Comparison of ENCODE assay signal across 16 mouse cellular contexts in the genomic region with DNA sequence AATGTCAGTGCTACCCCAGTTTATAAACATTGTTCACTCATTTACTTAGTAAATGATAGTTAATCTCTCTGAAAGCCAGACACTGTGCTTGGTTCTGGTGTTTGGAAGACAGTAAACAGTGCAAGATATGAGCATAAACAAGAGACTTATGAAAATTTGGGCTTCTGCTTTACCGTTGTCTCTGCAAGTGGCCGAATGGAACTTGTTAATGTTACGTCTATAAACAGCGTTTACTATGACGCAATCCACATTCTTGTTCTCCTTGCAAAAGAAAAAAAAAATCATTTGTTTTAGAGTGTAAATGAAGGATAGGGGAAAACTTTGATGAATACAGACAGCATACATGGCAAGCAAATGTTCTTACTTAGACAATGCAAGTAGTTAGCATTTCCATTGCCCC. TPM values are rescaled to one million over a fixed set of nuclear protein-coding genes. Genes with fewer than 3 reads are reported as not detected.
DNase-seq lines count a peak whose midpoint lies in the region; ATAC-seq and TF ChIP-seq lines count a peak whose summit lies in the region.
"Had no signal": no experiment of that assay in that cellular context is flagged by ENCODE, and none has a peak within 500 bp of the region (broad histone marks: within the 10 kb centered on the region; RNA-seq: fewer than 3 reads in every experiment).

A gene (minus strand): TSS at position 212 of the 400 bp plus-strand sequence.

- no peaks in the 10 kb centered on the region for H3K36me3 ChIP-seq in C2C12 (ENCODE audit: control insufficient read depth, insufficient read depth)
- no peaks in the 10 kb centered on the region for H3K36me3 ChIP-seq in intestine, embryonic 14.5 days (ENCODE audit: control insufficient read depth, insufficient read depth, low read length)
- H3K36me3 ChIP-seq in macrophage (ENCODE audit: inconsistent target): no peaks in the 10 kb centered on the region
- H3K36me3 ChIP-seq: embryonic facial prominence, embryonic 12.5 days had no signal

- H3ac ChIP-seq in C2C12 (ENCODE audit: control insufficient read depth, insufficient read length, low read depth): no peak within 1 kb of the TSS

- H3K79me2 ChIP-seq in C2C12 (ENCODE audit: control insufficient read depth, insufficient read depth) (no peaks in the 10 kb centered on the region), macrophage (ENCODE audit: inconsistent target) (peaks cover 45% of the 10 kb centered on the region)

- peak within 1 kb of the TSS; percentile 30; the same call in 1 of the 2 replicates for H3K27ac ChIP-seq in intestine, embryonic 14.5 days (ENCODE audit: low read depth)
- H3K27ac ChIP-seq in macrophage: peak within 1 kb of the TSS; percentile 67
- H3K27ac ChIP-seq: embryonic facial prominence, embryonic 12.5 days had no signal

- peak; percentile 73 for DNase-seq in 416B (ENCODE audit: low read depth)
- DNase-seq in intestine, embryonic 14.5 days (ENCODE audit: low spot score): no peak
- no peak for DNase-seq in neural tube, embryonic 10.5 days (ENCODE audit: extremely low spot score, low spot score)
- no peak for DNase-seq in urinary bladder, postnatal 25 days (ENCODE audit: low spot score)
- DNase-seq: adrenal gland, adult 2 months; cerebellum, adult 8-10 months; forebrain, postnatal 0 days; gastrocnemius, postnatal 36 days; heart, postnatal 4 days; kidney, adult 9 months; layer of hippocampus, adult 9-11 months; left cerebral cortex, postnatal 4 days had no signal

- TF ChIP-seq CTCF in C2C12 (IDR thresholded peaks at IDR 0.05; ENCODE audit: control insufficient read depth, insufficient read depth, insufficient read length): no peak

- H3K9me3 ChIP-seq in intestine, embryonic 14.5 days (ENCODE audit: control insufficient read depth, low read length): no peaks in the 10 kb centered on the region
- H3K9me3 ChIP-seq: embryonic facial prominence, embryonic 12.5 days had no signal

- 33% methylated on average over 5 of the region's 5 CpGs for WGBS in intestine, embryonic 14.5 days
- WGBS in macrophage (ENCODE audit: missing documents): 9% methylated on average over 5 of the region's 5 CpGs

- H3K79me3 ChIP-seq in C2C12 (ENCODE audit: low read depth): no peaks in the 10 kb centered on the region

- no peak within 1 kb of the TSS for H3K9ac ChIP-seq in intestine, embryonic 14.5 days (ENCODE audit: low read length)
- H3K9ac ChIP-seq: embryonic facial prominence, embryonic 12.5 days; forebrain, postnatal 0 days had no signal

- no peaks in the 10 kb centered on the region for H3K27me3 ChIP-seq in C2C12 (ENCODE audit: control insufficient read depth, insufficient read depth, insufficient read length)
- no peaks in the 10 kb centered on the region for H3K27me3 ChIP-seq in intestine, embryonic 14.5 days (replicated peaks; ENCODE audit: control insufficient read depth, insufficient read depth, low read length)
- H3K27me3 ChIP-seq: embryonic facial prominence, embryonic 12.5 days had no signal

- peak within 1 kb of the TSS; percentile 7; the same call in 1 of the 2 replicates for H3K4me2 ChIP-seq in intestine, embryonic 14.5 days (ENCODE audit: low read length)
- H3K4me2 ChIP-seq: embryonic facial prominence, embryonic 12.5 days had no signal

- H3K4me1 ChIP-seq in intestine, embryonic 14.5 days (replicated peaks; ENCODE audit: control insufficient read depth, insufficient read depth, low read length): peaks cover 10% of the 10 kb centered on the region

- ATAC-seq in intestine, embryonic 14.5 days (replicated peaks; ENCODE audit: low FRiP score, low TSS enrichment, low read depth): no peak
- ATAC-seq in megakaryocyte-erythroid progenitor cell, adult 5-6 weeks (replicated peaks; ENCODE audit: low FRiP score, low TSS enrichment, poor library complexity, severe bottlenecking): no peak
- ATAC-seq: forebrain, postnatal 0 days had no signal

- H3K4me3 ChIP-seq in C2C12 (ENCODE audit: insufficient read depth, poor library complexity, severe bottlenecking) (no peak within 1 kb of the TSS), macrophage (ENCODE audit: inconsistent target) (peak within 1 kb of the TSS; percentile 45)
- no peak within 1 kb of the TSS for H3K4me3 ChIP-seq in intestine, embryonic 14.5 days (ENCODE audit: low read depth, low read length)
- H3K4me3 ChIP-seq: embryonic facial prominence, embryonic 12.5 days had no signal

TF ChIP-seq in C2C12, 6 proteins besides CTCF, POLR2A, EP300 and RAD21:
- TF ChIP-seq CEBPB (IDR thresholded peaks at IDR 0.05; ENCODE audit: low read depth) (peak; percentile 47), FOSL1 (IDR thresholded peaks at IDR 0.05; ENCODE audit: insufficient read depth, low read length, poor library complexity, severe bottlenecking) (no peak), MAX (IDR thresholded peaks at IDR 0.05) (no peak)

RNA-seq across cellular contexts. Expression of the gene that starts here (rescaled TPM):
- polyA plus RNA-seq in C2C12 (2012; fragmentation: generic; extraction: Trizol): not detected
- polyA plus RNA-seq in intestine, embryonic 14.5 days (2014; fragmentation: Nextera tagmentation; extraction: Ambion mirVana): 0.74 and 0.82 TPM in 2 replicates
- 10 to 100 TPM in 10 of 26 experiments, 1 to 10 TPM in 11, under 1 TPM in 3, not detected in 2; 0.78 to 15.8 (median 7.0) TPM for total RNA-seq in macrophage (2018; cell fraction: chromatin; rRNA removed)
- total RNA-seq in macrophage (2018; cell fraction: cytosol; rRNA removed): 1 to 10 TPM; 1.7 to 6.5 (median 4.8) TPM
- 10 to 100 TPM in 11 of 26 experiments, 1 to 10 TPM in 15; 1.8 to 18.2 (median 8.0) TPM for total RNA-seq in macrophage (2018; cell fraction: nucleus; rRNA removed)
- polyA plus RNA-seq in macrophage (2018): 2.7 to 3.9 TPM (median 3.8 TPM) in 3 replicates
- 1.5 and 3.1 TPM in 2 replicates for total RNA-seq in megakaryocyte-erythroid progenitor cell, adult 5-6 weeks (2014; fragmentation: Nextera tagmentation)
- total RNA-seq in megakaryocyte-erythroid progenitor cell, adult 5-6 weeks (2017): 2.3 and 3.6 TPM in 2 replicates
- total RNA-seq: gastrocnemius, postnatal 36 days; left cerebral cortex, postnatal 4 days had no signal
- polyA plus RNA-seq: adrenal gland, adult 2 months; embryonic facial prominence, embryonic 12.5 days had no signal
